ENCODE assay signal across 8 mouse cellular contexts in genomic region chr11:108891871-108892380, GRCm38 (mm10). TPM values are rescaled to one million over a fixed set of nuclear protein-coding genes. Genes with fewer than 3 reads are reported as not detected.
DNase-seq lines count a peak whose midpoint lies in the region; ATAC-seq and TF ChIP-seq lines count a peak whose summit lies in the region.

No protein-coding gene starts in this region.

- peaks cover 5% of the 10 kb centered on the region; the same call in 1 of the 2 replicates for H3K4me1 ChIP-seq in lung, embryonic 14.5 days (ENCODE audit: insufficient read depth)
- H3K4me1 ChIP-seq in liver, embryonic 12.5 days, result no peaks in the 10 kb centered on the region
- H3K4me1 ChIP-seq in stomach, postnatal 0 days (replicated peaks; ENCODE audit: control insufficient read depth, insufficient read depth), result no peaks in the 10 kb centered on the region

- peak overlapping the region; percentile 54 for H3K9ac ChIP-seq in lung, embryonic 14.5 days
- no peak overlapping the region for H3K9ac ChIP-seq in liver, embryonic 12.5 days
- peak overlapping the region; percentile 54 for H3K9ac ChIP-seq in stomach, postnatal 0 days (ENCODE audit: low read length)

- no peaks in the 10 kb centered on the region for H3K9me3 ChIP-seq in lung, embryonic 14.5 days (ENCODE audit: low read depth, low read length)
- no peaks in the 10 kb centered on the region for H3K9me3 ChIP-seq in liver, embryonic 12.5 days (replicated peaks)
- H3K9me3 ChIP-seq in stomach, postnatal 0 days (ENCODE audit: control insufficient read depth, low read length), result no peaks in the 10 kb centered on the region

- peak overlapping the region; percentile 34 for H3K4me3 ChIP-seq in lung, embryonic 14.5 days (ENCODE audit: low read depth, low read length)
- H3K4me3 ChIP-seq in liver, embryonic 12.5 days, result no peak overlapping the region
- H3K4me3 ChIP-seq in stomach, postnatal 0 days (ENCODE audit: low read depth, low read length), result peak overlapping the region; percentile 31

- 2% methylated on average over 21 of the region's 21 CpGs for WGBS in lung, embryonic 14.5 days
- WGBS in liver, embryonic 12.5 days (ENCODE audit: insufficient replicate concordance), result 5% methylated on average over 21 of the region's 21 CpGs
- 12% methylated on average over 21 of the region's 21 CpGs for WGBS in stomach, postnatal 0 days

- TF ChIP-seq EP300 in stomach, postnatal 0 days (optimal IDR thresholded peaks at IDR 0.05), result no peak

- peak overlapping the region; percentile 69 for H3K4me2 ChIP-seq in lung, embryonic 14.5 days
- peak overlapping the region; percentile 41 for H3K4me2 ChIP-seq in liver, embryonic 12.5 days
- H3K4me2 ChIP-seq in stomach, postnatal 0 days (replicated peaks; ENCODE audit: low read depth), result peak overlapping the region; percentile 62

- H3K36me3 ChIP-seq in lung, embryonic 14.5 days (ENCODE audit: insufficient read depth), result no peaks in the 10 kb centered on the region
- H3K36me3 ChIP-seq in liver, embryonic 12.5 days, result no peaks in the 10 kb centered on the region
- no peaks in the 10 kb centered on the region for H3K36me3 ChIP-seq in stomach, postnatal 0 days (ENCODE audit: control insufficient read depth, insufficient read depth, low read length)

- no peak for TF ChIP-seq CTCF in lung, embryonic 14.5 days (IDR thresholded peaks at IDR 0.05; ENCODE audit: low read depth)
- no peak for TF ChIP-seq CTCF in stomach, postnatal 0 days (IDR thresholded peaks at IDR 0.05; ENCODE audit: low read depth)

- no peak for ATAC-seq in lung, embryonic 14.5 days (ENCODE audit: insufficient read depth)
- no peak for ATAC-seq in liver, embryonic 12.5 days
- no peak for ATAC-seq in stomach, postnatal 0 days (ENCODE audit: low FRiP score, low TSS enrichment)

- H3K27ac ChIP-seq in lung, embryonic 14.5 days (ENCODE audit: low read depth), result peak overlapping the region; percentile 81
- no peak overlapping the region for H3K27ac ChIP-seq in liver, embryonic 12.5 days
- peak overlapping the region; percentile 85 for H3K27ac ChIP-seq in stomach, postnatal 0 days (replicated peaks)

- peak; percentile 25 for DNase-seq in adrenal gland, postnatal 14 days
- no peak for DNase-seq in adrenal gland, adult 18-20 months (ENCODE audit: low spot score in 2 of 2)
- peak; percentile 19 for DNase-seq in lung, embryonic 14.5 days
- no peak for DNase-seq in lung, postnatal 14 days
- DNase-seq in stomach, postnatal 0 days (ENCODE audit: low spot score), result no peak
- no peak for DNase-seq in spleen, postnatal 10 days (ENCODE audit: low spot score in 2 of 2)
- DNase-seq in Muller cell, postnatal 12 days (ENCODE audit: inconsistent ontology term), result no peak

- no peaks in the 10 kb centered on the region for H3K27me3 ChIP-seq in lung, embryonic 14.5 days (ENCODE audit: insufficient read depth, low read length)
- peaks cover 58% of the 10 kb centered on the region for H3K27me3 ChIP-seq in liver, embryonic 12.5 days (replicated peaks)
- H3K27me3 ChIP-seq in stomach, postnatal 0 days (ENCODE audit: control insufficient read depth, insufficient read depth, low read length), result no peaks in the 10 kb centered on the region

RNA-seq across cellular contexts. Expression of gene Axin2, which starts 28.2 kb away (rescaled TPM):
- 31.7 and 43.0 TPM in 2 replicates for total RNA-seq in adrenal gland, postnatal 14 days (2021)
- 10 to 100 TPM; 36.9 to 56.2 TPM for total RNA-seq in adrenal gland, adult 18-20 months (2021)
- 13.0 and 15.5 TPM in 2 replicates for polyA plus RNA-seq in lung, embryonic 14.5 days (2014; fragmentation: Nextera tagmentation; extraction: Ambion mirVana)
- 0.41 and 0.85 TPM in 2 replicates for polyA plus RNA-seq in liver, embryonic 12.5 days (2016; fragmentation: Nextera tagmentation; extraction: Ambion mirVana)
- polyA plus RNA-seq in stomach, postnatal 0 days (2015; fragmentation: Nextera tagmentation; extraction: Ambion mirVana), result 2.6 and 2.7 TPM in 2 replicates

Comparison
In these comparisons a context has a peak if more than half of its experiments do, and no peak if none do; other contexts are left out.
1. DNase-seq: peak in adrenal gland, postnatal 14 days (single experiment) and lung, embryonic 14.5 days (single experiment); none in adrenal gland, adult 18-20 months (0 of 2), lung, postnatal 14 days (single experiment), stomach, postnatal 0 days (single experiment), spleen, postnatal 10 days (0 of 2) and Muller cell, postnatal 12 days (single experiment).
2. Peak in every context shown above with its lines, with median percentiles within 50 percentile points of each other: H3K4me2 ChIP-seq.